Mouse (Mus musculus) brain, embryonic 14.5 days (tissue): ENCODE results near the gene Acad8.

Experiments used
- CTCF ChIP-seq: fragments of 200-500 bp; IDR thresholded peaks from 2 replicates; pipeline ENCODE4 v1.5.1; 2012; ENCODE audit warnings: inconsistent platforms, mild to moderate bottlenecking, moderate library complexity, borderline replicate concordance; ENCODE audit not compliant: insufficient read depth, insufficient read length; ENCODE audit errors: extremely low read depth
- POLR2A ChIP-seq: fragments of 200-500 bp; IDR thresholded peaks from 2 replicates; pipeline ENCODE4 v1.6.1; 2012; ENCODE audit warnings: mild to moderate bottlenecking, inconsistent platforms, borderline replicate concordance; ENCODE audit not compliant: poor library complexity, insufficient read depth, insufficient read length, severe bottlenecking; ENCODE audit errors: extremely low read depth

GRCm38 (mm10) chr9:27011572-27011971 lies 12.2 kb upstream of the Acad8 start:
- TF ChIP-seq CTCF (no peak), POLR2A (no peak)
